Mouse (Mus musculus) adrenal gland, adult 18-20 months (tissue): ENCODE data around the gene Gm4070. TPM values are rescaled to one million over a fixed set of nuclear protein-coding genes. Genes with fewer than 3 reads are reported as not detected.
"Not testable (repeated sequence)": the region's sequence is repeated elsewhere in the genome, so short reads cannot be mapped to it uniquely, and the experiment has no call there.

Experiments
- DNase-seq, 2 experiments: peaks; one replicate each; pipeline ENCODE4 v3.0.0; 2021 to 2022; ENCODE audit warnings: low spot score in 2 of 2
- long read RNA-seq, 2 experiments: library from polyadenylated mRNA; stranded (forward); transcript quantifications; one replicate each; pipeline ENCODE4 v2.0.0; 2021
- total RNA-seq, 2 experiments: library from RNA; stranded (reverse); gene quantifications; 1 replicate in 1 of 2; 2 replicates in 1 of 2; pipeline ENCODE4 v1.2.3; 2021

Gene Gm4070
- total RNA-seq: 10 to 100 TPM in 1 of 2 experiments, 1 to 10 TPM in 1; 4.3 to 31.6 TPM
- long read RNA-seq, experiment 1, partial matches to known transcripts: 0 of 2 reads
- long read RNA-seq, experiment 1, other reads (novel, unspliced or antisense): 1 of 2 reads
- long read RNA-seq, experiment 2, partial matches to known transcripts: 0 of 2 reads
- long read RNA-seq, experiment 2, other reads (novel, unspliced or antisense): 2 of 2 reads

- not testable (repeated sequence) for DNase-seq
Observed at GRCm38 (mm10) chr7:105953812-105954211, at the start of gene Gm4070. Gene Gm4070, minus strand, starts transcription at chr7:105953967.

- not testable (repeated sequence) for DNase-seq
Observed at GRCm38 (mm10) chr7:105954540-105954939, 773 bp upstream of the Gm4070 start.

- DNase-seq: not testable (repeated sequence)
Observed at GRCm38 (mm10) chr7:105952408-105952807, 1.4 kb downstream of the Gm4070 start.

GRCm38 (mm10) chr7:105945238-105945637 is 8.5 kb downstream of the Gm4070 start:
- not testable (repeated sequence) for DNase-seq

- not testable (repeated sequence) for DNase-seq
Observed at GRCm38 (mm10) chr7:105932132-105932531, 21.6 kb downstream of the Gm4070 start.

GRCm38 (mm10) chr7:105883588-105884336 is 70.0 kb downstream of the Gm4070 start:
- not testable (repeated sequence) for DNase-seq

GRCm38 (mm10) chr7:105879717-105880484 is 73.9 kb downstream of the Gm4070 start:
- not testable (repeated sequence) for DNase-seq

GRCm38 (mm10) chr7:105855718-105856560 is 97.8 kb downstream of the Gm4070 start:
- DNase-seq: not testable (repeated sequence)

Other genes starting within 250 kb of the Gm4070 start
- 100 to 1,000 TPM; 121 to 142 TPM for gene Ilk, start 217.4 kb downstream of the Gm4070 start, total RNA-seq
- 10 to 100 TPM; 21.5 to 25.0 TPM for gene Rrp8, start 216.6 kb downstream of the Gm4070 start, total RNA-seq
- 100 to 1,000 TPM; 206 to 214 TPM for gene Taf10, start 209.6 kb downstream of the Gm4070 start, total RNA-seq
- gene Tpp1, start 201.7 kb downstream of the Gm4070 start, total RNA-seq: 100 to 1,000 TPM in 1 of 2 experiments, 10 to 100 TPM in 1; 91.0 to 112 TPM
- gene Dchs1, start 166.3 kb downstream of the Gm4070 start, total RNA-seq: 1 to 10 TPM; 4.5 to 4.6 TPM
- gene Mrpl17, start 142.9 kb downstream of the Gm4070 start, total RNA-seq: 100 to 1,000 TPM; 155 to 199 TPM